ENCODE assay signal across 10 mouse cellular contexts in the genomic region with DNA sequence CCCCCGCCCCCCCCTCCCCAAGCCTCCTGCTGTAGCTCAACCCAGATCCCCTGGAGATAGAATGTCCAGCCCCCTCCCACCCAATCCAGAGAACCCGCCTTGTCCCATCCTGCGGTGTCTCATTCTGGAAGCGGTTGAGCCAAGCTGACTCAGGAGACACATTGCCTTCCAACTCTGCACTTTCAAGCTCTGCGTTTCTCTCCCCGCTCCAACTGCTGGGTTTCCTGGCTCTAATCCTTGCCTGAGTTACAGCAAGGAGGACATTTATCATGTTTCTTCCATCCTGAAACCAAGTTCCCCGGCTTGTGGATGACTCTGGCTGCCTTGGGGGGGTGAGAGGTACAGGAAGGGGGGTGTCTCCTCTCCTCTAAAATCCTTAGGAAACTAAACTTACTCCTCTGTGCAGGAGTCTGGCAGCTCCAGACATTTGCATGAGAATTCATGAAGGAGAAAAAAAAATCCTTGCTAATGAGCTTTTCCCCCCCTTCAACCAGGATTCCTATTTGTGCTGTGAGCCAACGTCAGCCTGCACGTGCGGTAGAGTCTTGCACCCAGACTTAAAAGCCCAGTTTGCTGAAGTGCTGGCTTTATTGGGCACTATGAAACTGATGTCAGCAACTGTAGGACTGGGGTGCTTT. TPM values are rescaled to one million over a fixed set of nuclear protein-coding genes. Genes with fewer than 3 reads are reported as not detected.
DNase-seq lines count a peak whose midpoint lies in the region; ATAC-seq and TF ChIP-seq lines count a peak whose summit lies in the region.
"Had no signal": no experiment of that assay in that cellular context is flagged by ENCODE, and none has a peak within 500 bp of the region (broad histone marks: within the 10 kb centered on the region; RNA-seq: fewer than 3 reads in every experiment).

No protein-coding gene starts in this region.

- no peak for TF ChIP-seq CTCF in kidney, adult 2 months (conservative IDR thresholded peaks at IDR 0.05; ENCODE audit: insufficient read depth, insufficient read length, low read depth, low read length)

- ATAC-seq in hindbrain, embryonic 14.5 days (ENCODE audit: low FRiP score): no peak; the same call in 1 of the 2 replicates

- no peak overlapping the region for H3K9ac ChIP-seq in hindbrain, embryonic 14.5 days
- H3K9ac ChIP-seq: liver, embryonic 13.5 days had no signal

- H3K36me3 ChIP-seq in hindbrain, embryonic 14.5 days (replicated peaks; ENCODE audit: control insufficient read depth, insufficient read depth): no peaks in the 10 kb centered on the region
- H3K36me3 ChIP-seq in kidney, adult 2 months (ENCODE audit: control insufficient read depth, insufficient read depth, low read length): no peaks in the 10 kb centered on the region
- H3K36me3 ChIP-seq: liver, embryonic 13.5 days had no signal

- no peaks in the 10 kb centered on the region for H3K27me3 ChIP-seq in hindbrain, embryonic 14.5 days (ENCODE audit: control insufficient read depth, insufficient read depth, low read length)
- no peaks in the 10 kb centered on the region for H3K27me3 ChIP-seq in kidney, adult 2 months (replicated peaks; ENCODE audit: control insufficient read depth, insufficient read depth, low read length)

- H3K4me3 ChIP-seq in hindbrain, embryonic 14.5 days (replicated peaks; ENCODE audit: low read length): no peak overlapping the region
- no peak overlapping the region for H3K4me3 ChIP-seq in kidney, adult 2 months (ENCODE audit: insufficient read depth, low read depth, low read length)
- H3K4me3 ChIP-seq: liver, embryonic 13.5 days had no signal

- DNase-seq in adrenal gland, adult (ENCODE audit: inconsistent age in 2 of 2, low spot score in 1 of 2): peak; percentile 54 to 71
- DNase-seq in adrenal gland, postnatal 4 days (ENCODE audit: low spot score in 2 of 2): no peak
- DNase-seq in left cerebral cortex, postnatal 36 days (ENCODE audit: low spot score in 2 of 2): peak; percentile 39 to 47
- no peak for DNase-seq in left cerebral cortex, postnatal 14 days (ENCODE audit: low spot score in 2 of 2)
- DNase-seq in hindbrain, embryonic 14.5 days (ENCODE audit: low spot score): no peak
- DNase-seq in right cerebral cortex, postnatal 4 days: peak; percentile 17
- no peak for DNase-seq in kidney, adult 2 months
- no peak for DNase-seq in lung, postnatal 36 days
- DNase-seq: cerebellum, adult 18-20 months; liver, embryonic 13.5 days had no signal

- 4% methylated on average over 10 of the region's 10 CpGs for WGBS in hindbrain, embryonic 14.5 days
- WGBS in kidney, adult 2 months: 25% methylated on average over 10 of the region's 10 CpGs

- no peak overlapping the region for H3K27ac ChIP-seq in hindbrain, embryonic 14.5 days
- H3K27ac ChIP-seq in kidney, adult 2 months (ENCODE audit: insufficient read depth, low read depth, low read length): no peak overlapping the region
- H3K27ac ChIP-seq: liver, embryonic 13.5 days had no signal

- TF ChIP-seq POLR2A in kidney, adult 2 months (IDR thresholded peaks at IDR 0.05; ENCODE audit: low read depth, low read length): no peak

- intact Hi-C loops in left cerebral cortex, postnatal 36 days (cut with DNase I): no loop called here
- intact Hi-C loops in left cerebral cortex, postnatal 14 days (cut with DNase I): no loop called here

- H3K4me1 ChIP-seq in hindbrain, embryonic 14.5 days (replicated peaks; ENCODE audit: control insufficient read depth, insufficient read depth, low read length): peaks cover 14% of the 10 kb centered on the region
- peaks cover 18% of the 10 kb centered on the region; the same call in 1 of the 2 replicates for H3K4me1 ChIP-seq in kidney, adult 2 months (ENCODE audit: control insufficient read depth, insufficient read depth, low read length)
- H3K4me1 ChIP-seq: liver, embryonic 13.5 days had no signal

- H3K9me3 ChIP-seq in hindbrain, embryonic 14.5 days (ENCODE audit: control insufficient read depth, low read length): no peaks in the 10 kb centered on the region
- H3K9me3 ChIP-seq: liver, embryonic 13.5 days had no signal

- peak overlapping the region; percentile 40 for H3K4me2 ChIP-seq in hindbrain, embryonic 14.5 days (replicated peaks)
- H3K4me2 ChIP-seq: liver, embryonic 13.5 days had no signal

RNA-seq across cellular contexts. Expression of a gene that starts 21.2 kb away (rescaled TPM):
- total RNA-seq in adrenal gland, postnatal 4 days (2021): 10 to 100 TPM; 21.8 to 26.1 TPM
- total RNA-seq in left cerebral cortex, postnatal 36 days (2021): 10 to 100 TPM; 25.4 to 32.5 TPM
- 10 to 100 TPM; 27.6 to 33.0 TPM for total RNA-seq in left cerebral cortex, postnatal 14 days (2021)
- polyA plus RNA-seq in hindbrain, embryonic 14.5 days (2014; fragmentation: Nextera tagmentation; extraction: Ambion mirVana): 29.3 and 29.9 TPM in 2 replicates
- polyA plus RNA-seq in kidney, adult 2 months (2012; rRNA removed): 68.4 and 70.8 TPM in 2 replicates

Comparison
In these comparisons a context has a peak if more than half of its experiments do, and no peak if none do; other contexts are left out.
1. DNase-seq: peak in adrenal gland, adult (2 of 2), left cerebral cortex, postnatal 36 days (2 of 2) and right cerebral cortex, postnatal 4 days (single experiment); none in adrenal gland, postnatal 4 days (0 of 2), left cerebral cortex, postnatal 14 days (0 of 2), hindbrain, embryonic 14.5 days (single experiment), kidney, adult 2 months (single experiment) and lung, postnatal 36 days (single experiment).